Mouse (Mus musculus) left cerebral cortex, postnatal 14 days (tissue): ENCODE measurements around the gene Rab3a. TPM values are rescaled to one million over a fixed set of nuclear protein-coding genes. Genes with fewer than 3 reads are reported as not detected.

Experiments used
- DNase-seq, 2 experiments: peaks; one replicate each; pipeline ENCODE4 v3.0.0; 2021 to 2022; ENCODE audit warnings: low spot score in 2 of 2, mixed read lengths in 1 of 2
- intact Hi-C: fragments of 180-260 bp; cut with DNase I; formaldehyde crosslinking; loops from one replicate; pipeline ENCODE4 v1.15.1; 2025
- total RNA-seq, 2 experiments: library from RNA; stranded (reverse); gene quantifications; 2 replicates each; pipeline ENCODE4 v1.2.3; 2021

Rab3a gene
- total RNA-seq, 2 experiments from 2014 or later: 926 to 947 TPM

- DNase-seq: peak; percentile 14 to 16
- intact Hi-C loops: loop anchor here (10.0 kb wide), 1 partner anchor 51 kb away; the partner anchor contains the start of gene Iqcn
Observed at GRCm38 (mm10) chr8:70755661-70756475, 1.4 kb downstream of the Rab3a start.

GRCm38 (mm10) chr8:70756476-70757040 lies 2.1 kb downstream of the Rab3a start:
- DNase-seq: peak; percentile 4 to 14

GRCm38 (mm10) chr8:70757523-70758307 lies 3.2 kb downstream of the Rab3a start:
- DNase-seq: peak in 1 of 2 experiments; percentile 61
- intact Hi-C loops: loop anchor here (10.0 kb wide), 1 partner anchor 53 kb away; the partner anchor contains the start of gene Iqcn

More at GRCm38 (mm10) chr8:70756476-70757040, 2.1 kb downstream of the Rab3a start:
- intact Hi-C loops: loop anchor here (10.0 kb wide), 1 partner anchor 52 kb away; the partner anchor contains the start of gene Iqcn

- intact Hi-C loops: loop anchor here (10.0 kb wide), 1 partner anchor 53 kb away; the partner anchor contains the start of gene Iqcn
- peak in 1 of 2 experiments; percentile 15 for DNase-seq
Observed at GRCm38 (mm10) chr8:70758308-70758615, 3.8 kb downstream of the Rab3a start.

- DNase-seq: peak in 1 of 2 experiments; percentile 31
- intact Hi-C loops: loop anchor here (10.0 kb wide), 1 partner anchor 54 kb away; the partner anchor contains the start of gene Iqcn
Observed at GRCm38 (mm10) chr8:70758616-70759561, 4.4 kb downstream of the Rab3a start.

- no peak for DNase-seq
- intact Hi-C loops: no loop called here
Observed at GRCm38 (mm10) chr8:70760350-70760749, 5.9 kb downstream of the Rab3a start.

GRCm38 (mm10) chr8:70760775-70761406 lies 6.4 kb downstream of the Rab3a start, which contains the start of gene Mpv17l2:
TSS of gene Mpv17l2 (minus strand) at chr8:70760946.
- DNase-seq: peak; percentile 97 to 99
- intact Hi-C loops: no loop called here

- no peak for DNase-seq
- intact Hi-C loops: no loop called here
Observed at GRCm38 (mm10) chr8:70762118-70762517, 7.6 kb downstream of the Rab3a start.

- intact Hi-C loops: no loop called here
- DNase-seq: peak in 1 of 2 experiments; percentile 63
Observed at GRCm38 (mm10) chr8:70763354-70763753, 8.9 kb downstream of the Rab3a start.

- intact Hi-C loops: no loop called here
- no peak for DNase-seq
Observed at GRCm38 (mm10) chr8:70764026-70764425, 9.5 kb downstream of the Rab3a start.

GRCm38 (mm10) chr8:70764676-70765075 lies 10.2 kb downstream of the Rab3a start:
- no peak for DNase-seq
- intact Hi-C loops: loop anchor here (5.0 kb wide), 1 partner anchor 78 kb away; no protein-coding TSS in a partner anchor

GRCm38 (mm10) chr8:70765329-70765728 lies 10.8 kb downstream of the Rab3a start:
- intact Hi-C loops: loop anchor here (5.0 kb wide), 1 partner anchor 77 kb away; no protein-coding TSS in a partner anchor
- DNase-seq: no peak

GRCm38 (mm10) chr8:70765838-70766570 lies 11.5 kb downstream of the Rab3a start:
- DNase-seq: no peak
- intact Hi-C loops: loop anchor here (5.0 kb wide), 1 partner anchor 76 kb away; no protein-coding TSS in a partner anchor

GRCm38 (mm10) chr8:70766571-70767440 lies 12.3 kb downstream of the Rab3a start:
- intact Hi-C loops: loop anchor here (5.0 kb wide), 1 partner anchor 75 kb away; no protein-coding TSS in a partner anchor
- no peak for DNase-seq

- no peak for DNase-seq
- intact Hi-C loops: loop anchor here (5.0 kb wide), 1 partner anchor 75 kb away; no protein-coding TSS in a partner anchor
Observed at GRCm38 (mm10) chr8:70767503-70767902, 13.0 kb downstream of the Rab3a start.

- DNase-seq: peak in 1 of 2 experiments; percentile 52
Observed at GRCm38 (mm10) chr8:70768231-70768776, 13.8 kb downstream of the Rab3a start.

More at GRCm38 (mm10) chr8:70768231-70768776, 13.8 kb downstream of the Rab3a start:
- intact Hi-C loops: loop anchor here (5.0 kb wide), 1 partner anchor 74 kb away; no protein-coding TSS in a partner anchor
